Mouse (Mus musculus) limb, embryonic 10.5 days (tissue): Measurements from ENCODE around the gene Arhgef11. TPM values are rescaled to one million over a fixed set of nuclear protein-coding genes. Genes with fewer than 3 reads are reported as not detected.
"Not testable (repeated sequence)": the region's sequence is repeated elsewhere in the genome, so short reads cannot be mapped to it uniquely, and the experiment has no call there.

Source experiments
- DNase-seq: peaks from one replicate; pipeline ENCODE4 v3.0.0-alpha.2; 2017; ENCODE audit warnings: low spot score
- H3K27ac ChIP-seq: fragments of 300-500 bp; sonication (generic); 2 replicates; pipeline ENCODE4 v1.5.1; 2016; ENCODE audit warnings: mild to moderate bottlenecking
- H3K27me3 ChIP-seq: fragments of 300-500 bp; sonication (generic); 2 replicates; pipeline ENCODE4 v1.6.1; 2016; ENCODE audit warnings: low read depth, mild to moderate bottlenecking; ENCODE audit not compliant: poor library complexity, severe bottlenecking
- H3K36me3 ChIP-seq: fragments of 300-500 bp; sonication (generic); 2 replicates; pipeline ENCODE4 v1.6.1; 2016; ENCODE audit warnings: mild to moderate bottlenecking, moderate library complexity
- H3K4me1 ChIP-seq: fragments of 300-500 bp; sonication (generic); 2 replicates; pipeline ENCODE4 v1.6.1; 2016
- H3K4me3 ChIP-seq: fragments of 300-500 bp; sonication (generic); 2 replicates; pipeline ENCODE4 v1.5.1; 2016; ENCODE audit warnings: mild to moderate bottlenecking, moderate library complexity
- H3K9me3 ChIP-seq: fragments of 300-500 bp; sonication (generic); replicated peaks from 2 replicates; pipeline ENCODE4 v1.6.1; 2016; ENCODE audit warnings: mild to moderate bottlenecking
- WGBS: fragments of 180-500 bp; shearing (Covaris S2); methylation state at CpG from one replicate; pipeline ENCODE4 v1.1.7; 2016; 5-methylcytosine and 5-hydroxymethylcytosine counted together
- polyA plus RNA-seq: library from polyadenylated mRNA; unstranded; fragments of >200 nt; fragmentation: Nextera tagmentation; extraction: Ambion mirVana; gene quantifications from 2 replicates; pipeline ENCODE4 v1.2.1, GENCODE M21; 2016

The Arhgef11 gene
- polyA plus RNA-seq, result 14.3 and 19.5 TPM in 2 replicates

GRCm38 (mm10) chr3:87616957-87617810 lies at the start of gene Arhgef11:
Gene Arhgef11, plus strand, starts transcription at chr3:87617559.
- H3K4me1 ChIP-seq, result peaks cover 37% of the 10 kb centered on the region
- H3K9me3 ChIP-seq, result no peaks in the 10 kb centered on the region
- WGBS, result 4% methylated on average over 100 of the region's 101 CpGs
- H3K27me3 ChIP-seq, result no peaks in the 10 kb centered on the region
- peak within 1 kb of the TSS; percentile 96 for H3K27ac ChIP-seq
- DNase-seq, result peak; percentile 90
- peak within 1 kb of the TSS; percentile 89 for H3K4me3 ChIP-seq
- H3K36me3 ChIP-seq, result no peaks in the 10 kb centered on the region; the same call in 1 of the 2 replicates

GRCm38 (mm10) chr3:87568681-87569080 lies 48.7 kb upstream of the Arhgef11 start:
- Histone ChIP-seq H3K27ac (no peak overlapping the region), H3K36me3 (no peaks in the 10 kb centered on the region), H3K27me3 (no peaks in the 10 kb centered on the region), H3K4me3 (no peak overlapping the region), H3K4me1 (peaks cover 10% of the 10 kb centered on the region), H3K9me3 (no peaks in the 10 kb centered on the region)
- 94% methylated on average over 5 of the region's 5 CpGs for WGBS
- no peak for DNase-seq

GRCm38 (mm10) chr3:87575766-87576165 lies 41.6 kb upstream of the Arhgef11 start:
- 37% methylated on average over 6 of the region's 6 CpGs for WGBS
- Histone ChIP-seq H3K27me3 (no peaks in the 10 kb centered on the region), H3K36me3 (no peaks in the 10 kb centered on the region), H3K4me1 (no peaks in the 10 kb centered on the region), H3K27ac (no peak overlapping the region), H3K4me3 (no peak overlapping the region), H3K9me3 (0 out of 2 replicates have a peak, but pooled peaks cover under 1% of the 10 kb centered on the region)
- DNase-seq, result no peak

GRCm38 (mm10) chr3:87582259-87582658 lies 35.1 kb upstream of the Arhgef11 start:
- H3K9me3 ChIP-seq, result 0 out of 2 replicates have a peak, but pooled peaks cover 3% of the 10 kb centered on the region
- no peaks in the 10 kb centered on the region for H3K4me1 ChIP-seq
- H3K27ac ChIP-seq, result no peak overlapping the region
- no peaks in the 10 kb centered on the region for H3K27me3 ChIP-seq
- no peak overlapping the region for H3K4me3 ChIP-seq
- DNase-seq, result no peak
- no peaks in the 10 kb centered on the region for H3K36me3 ChIP-seq
- 95% methylated on average over 4 of the region's 4 CpGs for WGBS

- Histone ChIP-seq H3K4me1 (no peaks in the 10 kb centered on the region), H3K4me3 (no peak overlapping the region), H3K27me3 (no peaks in the 10 kb centered on the region), H3K36me3 (no peaks in the 10 kb centered on the region), H3K27ac (no peak overlapping the region), H3K9me3 (no peaks in the 10 kb centered on the region)
- WGBS, result 75% methylated on average over 5 of the region's 5 CpGs
- DNase-seq, result no peak
These were observed 23.6 kb upstream of the Arhgef11 start for GRCm38 (mm10) chr3:87593793-87594192.

GRCm38 (mm10) chr3:87595328-87595727 lies 22.0 kb upstream of the Arhgef11 start:
- not testable (repeated sequence) for H3K27ac ChIP-seq, H3K4me1 ChIP-seq, H3K9me3 ChIP-seq, H3K36me3 ChIP-seq, H3K27me3 ChIP-seq, H3K4me3 ChIP-seq, DNase-seq
- WGBS, result 76% methylated on average over 4 of the region's 4 CpGs

GRCm38 (mm10) chr3:87601077-87601476 lies 16.3 kb upstream of the Arhgef11 start:
- WGBS, result 97% methylated on average over 15 of the region's 15 CpGs
- not testable (repeated sequence) for H3K27ac ChIP-seq, H3K4me3 ChIP-seq, H3K36me3 ChIP-seq, H3K27me3 ChIP-seq, DNase-seq, H3K4me1 ChIP-seq
- H3K9me3 ChIP-seq, result peaks cover 14% of the 10 kb centered on the region

- WGBS, result 78% methylated on average over 4 of the region's 4 CpGs
- Histone ChIP-seq H3K27me3 (no peaks in the 10 kb centered on the region), H3K27ac (peak overlapping the region; percentile 96), H3K4me3 (peak overlapping the region; percentile 89), H3K9me3 (no peaks in the 10 kb centered on the region), H3K4me1 (peaks cover 37% of the 10 kb centered on the region), H3K36me3 (no peaks in the 10 kb centered on the region; the same call in 1 of the 2 replicates)
- DNase-seq, result peak; percentile 34
These were observed 1.0 kb upstream of the Arhgef11 start for GRCm38 (mm10) chr3:87616354-87616753.

- Histone ChIP-seq H3K27ac (peak overlapping the region; percentile 96), H3K27me3 (no peaks in the 10 kb centered on the region), H3K36me3 (no peaks in the 10 kb centered on the region; the same call in 1 of the 2 replicates), H3K9me3 (no peaks in the 10 kb centered on the region), H3K4me1 (peaks cover 37% of the 10 kb centered on the region), H3K4me3 (peak overlapping the region; percentile 89)
- DNase-seq, result no peak
- 4% methylated on average over 6 of the region's 6 CpGs for WGBS
These were observed 412 bp downstream of the Arhgef11 start for GRCm38 (mm10) chr3:87617811-87618130.

- no peaks in the 10 kb centered on the region for H3K27me3 ChIP-seq
- peaks cover 37% of the 10 kb centered on the region for H3K4me1 ChIP-seq
- H3K27ac ChIP-seq, result no peak overlapping the region; the same call in 1 of the 2 replicates
- H3K4me3 ChIP-seq, result peak overlapping the region; percentile 89
- WGBS, result 21% methylated on average over 3 of the region's 3 CpGs
- DNase-seq, result no peak
- no peaks in the 10 kb centered on the region; the same call in none of the 2 replicates for H3K36me3 ChIP-seq
- no peaks in the 10 kb centered on the region for H3K9me3 ChIP-seq
These were observed 881 bp downstream of the Arhgef11 start for GRCm38 (mm10) chr3:87618240-87618639.

GRCm38 (mm10) chr3:87618981-87619710 lies 1.8 kb downstream of the Arhgef11 start:
- H3K9me3 ChIP-seq, result no peaks in the 10 kb centered on the region
- 65% methylated on average over 5 of the region's 5 CpGs for whole genome bisulfite sequencing
- peak overlapping the region; percentile 89 for H3K4me3 ChIP-seq
- 0 out of 2 replicates have a peak overlapping the region, but pooled peaks have one; percentile 14 for H3K27ac ChIP-seq
- peak; percentile 30 for DNase-seq
- peaks cover 37% of the 10 kb centered on the region for H3K4me1 ChIP-seq
- H3K27me3 ChIP-seq, result no peaks in the 10 kb centered on the region
- H3K36me3 ChIP-seq, result peaks cover 3% of the 10 kb centered on the region

- WGBS, result 76% methylated on average over 7 of the region's 7 CpGs
- Histone ChIP-seq H3K36me3 (peaks cover 4% of the 10 kb centered on the region), H3K4me1 (peaks cover 37% of the 10 kb centered on the region), H3K9me3 (no peaks in the 10 kb centered on the region), H3K27ac (no peak overlapping the region), H3K27me3 (no peaks in the 10 kb centered on the region), H3K4me3 (peak overlapping the region; percentile 89)
- DNase-seq, result no peak
These were observed 3.0 kb downstream of the Arhgef11 start for GRCm38 (mm10) chr3:87620218-87620891.
